8 mouse cellular contexts compared by ENCODE assay signal in genomic region chr17:35051156-35052086, GRCm38 (mm10). TPM values are rescaled to one million over a fixed set of nuclear protein-coding genes. Genes with fewer than 3 reads are reported as not detected.
DNase-seq lines count a peak whose midpoint lies in the region; ATAC-seq and TF ChIP-seq lines count a peak whose summit lies in the region.

No protein-coding gene starts in this region.

- peak overlapping the region; percentile 94 for H3K4me2 ChIP-seq in intestine, postnatal 0 days (replicated peaks; ENCODE audit: low read depth)
- H3K4me2 ChIP-seq in lung, embryonic 15.5 days = peak overlapping the region; percentile 94

- TF ChIP-seq CTCF in cortical plate, adult 2 months (IDR thresholded peaks at IDR 0.05; ENCODE audit: extremely low read depth, insufficient read depth, low read length) = no peak
- TF ChIP-seq CTCF in intestine, postnatal 0 days (IDR thresholded peaks at IDR 0.05; ENCODE audit: low read depth) = no peak

- peak; percentile 43; the same call in 1 of the 2 replicates for TF ChIP-seq POLR2A in cortical plate, adult 2 months (IDR thresholded peaks at IDR 0.05; ENCODE audit: extremely low read depth, insufficient read depth, low read length)

- H3K36me3 ChIP-seq in intestine, postnatal 0 days (ENCODE audit: control insufficient read depth, insufficient read depth) = peaks cover 40% of the 10 kb centered on the region
- peaks cover 40% of the 10 kb centered on the region for H3K36me3 ChIP-seq in lung, embryonic 15.5 days

- H3K4me1 ChIP-seq in cortical plate, adult 2 months (ENCODE audit: control insufficient read depth, insufficient read depth, low read length) = no peaks in the 10 kb centered on the region
- H3K4me1 ChIP-seq in intestine, postnatal 0 days (replicated peaks; ENCODE audit: control insufficient read depth, insufficient read depth, low read length) = peaks cover 11% of the 10 kb centered on the region
- H3K4me1 ChIP-seq in lung, embryonic 15.5 days = peaks cover 45% of the 10 kb centered on the region

- H3K27ac ChIP-seq in cortical plate, adult 2 months (ENCODE audit: insufficient read depth, low read length) = peak overlapping the region; percentile 60
- peak overlapping the region; percentile 89 for H3K27ac ChIP-seq in intestine, postnatal 0 days (ENCODE audit: low read depth, low read length)
- peak overlapping the region; percentile 99 for H3K27ac ChIP-seq in lung, embryonic 15.5 days

- no peaks in the 10 kb centered on the region for H3K9me3 ChIP-seq in intestine, postnatal 0 days (ENCODE audit: control insufficient read depth)
- no peaks in the 10 kb centered on the region for H3K9me3 ChIP-seq in lung, embryonic 15.5 days

- ATAC-seq in granulocyte monocyte progenitor cell, adult 5-6 weeks (replicated peaks; ENCODE audit: poor library complexity, severe bottlenecking) = peak; percentile 66
- ATAC-seq in intestine, postnatal 0 days = peak; percentile 41
- ATAC-seq in lung, embryonic 15.5 days (ENCODE audit: borderline replicate concordance, extremely low read depth, low FRiP score, low TSS enrichment) = peak; percentile 69
- ATAC-seq in neutrophil, adult 5-6 weeks (ENCODE audit: extremely low read depth, insufficient number of reproducible peaks, low FRiP score, poor library complexity, severe bottlenecking) = peak; percentile 81

- H3K9ac ChIP-seq in intestine, postnatal 0 days (ENCODE audit: low read depth, low read length) = peak overlapping the region; percentile 78
- H3K9ac ChIP-seq in lung, embryonic 15.5 days = peak overlapping the region; percentile 78

- H3K27me3 ChIP-seq in intestine, postnatal 0 days (replicated peaks; ENCODE audit: control insufficient read depth, insufficient read depth, low read length) = no peaks in the 10 kb centered on the region
- no peaks in the 10 kb centered on the region for H3K27me3 ChIP-seq in lung, embryonic 15.5 days

- DNase-seq in urinary bladder, postnatal 25 days (ENCODE audit: low spot score) = peak; percentile 53
- DNase-seq in urinary bladder, adult 2 months (ENCODE audit: low spot score) = no peak
- peak; percentile 85 for DNase-seq in yolk sac, embryonic 10.5 days (ENCODE audit: low spot score)

- under 1% methylated on average over 21 of the region's 21 CpGs for WGBS in intestine, postnatal 0 days
- WGBS in lung, embryonic 15.5 days = 2% methylated on average over 21 of the region's 21 CpGs

- peak overlapping the region; percentile 27 for H3K4me3 ChIP-seq in cortical plate, adult 2 months (ENCODE audit: insufficient read depth, low read length)
- peak overlapping the region; percentile 69 for H3K4me3 ChIP-seq in intestine, postnatal 0 days (ENCODE audit: low read depth, low read length)
- H3K4me3 ChIP-seq in lung, embryonic 15.5 days = peak overlapping the region; percentile 71

RNA-seq across cellular contexts. Expression of gene Clic1, which starts 1.7 kb away (rescaled TPM):
- polyA plus RNA-seq in urinary bladder, adult 2 months (2012; rRNA removed) = 149 and 191 TPM in 2 replicates
- polyA plus RNA-seq in cortical plate, adult 2 months (2012; rRNA removed) = 18.4 and 18.7 TPM in 2 replicates
- total RNA-seq in granulocyte monocyte progenitor cell, adult 5-6 weeks (2014; fragmentation: Nextera tagmentation) = 231 and 245 TPM in 2 replicates
- 268 and 347 TPM in 2 replicates for total RNA-seq in granulocyte monocyte progenitor cell, adult 5-6 weeks (2017)
- 290 and 312 TPM in 2 replicates for polyA plus RNA-seq in intestine, postnatal 0 days (2015; fragmentation: Nextera tagmentation; extraction: Ambion mirVana)
- polyA plus RNA-seq in lung, embryonic 15.5 days (2015; fragmentation: Nextera tagmentation; extraction: Ambion mirVana) = 283 and 300 TPM in 2 replicates
- 394 and 439 TPM in 2 replicates for total RNA-seq in neutrophil, adult 5-6 weeks (2017)

RNA-seq across cellular contexts. Expression of gene Msh5, which starts 4.9 kb away (rescaled TPM):
- polyA plus RNA-seq in urinary bladder, adult 2 months (2012; rRNA removed) = 1.2 and 1.4 TPM in 2 replicates
- 0.58 and 0.72 TPM in 2 replicates for polyA plus RNA-seq in cortical plate, adult 2 months (2012; rRNA removed)
- total RNA-seq in granulocyte monocyte progenitor cell, adult 5-6 weeks (2014; fragmentation: Nextera tagmentation) = 0.19 and 6.8 TPM in 2 replicates
- 0.62 and 3.6 TPM in 2 replicates for total RNA-seq in granulocyte monocyte progenitor cell, adult 5-6 weeks (2017)
- polyA plus RNA-seq in intestine, postnatal 0 days (2015; fragmentation: Nextera tagmentation; extraction: Ambion mirVana) = 1.4 and 3.0 TPM in 2 replicates
- 4.4 TPM in 2 replicates for polyA plus RNA-seq in lung, embryonic 15.5 days (2015; fragmentation: Nextera tagmentation; extraction: Ambion mirVana)
- 4.7 and 7.0 TPM in 2 replicates for total RNA-seq in neutrophil, adult 5-6 weeks (2017)

RNA-seq across cellular contexts. Expression of gene Ddah2, which starts 7.4 kb away (rescaled TPM):
- 60.5 and 68.6 TPM in 2 replicates for polyA plus RNA-seq in urinary bladder, adult 2 months (2012; rRNA removed)
- 25.1 and 26.8 TPM in 2 replicates for polyA plus RNA-seq in cortical plate, adult 2 months (2012; rRNA removed)
- 3.4 TPM in 1 of 2 replicates, not detected in the other for total RNA-seq in granulocyte monocyte progenitor cell, adult 5-6 weeks (2014; fragmentation: Nextera tagmentation)
- 0.57 and 3.7 TPM in 2 replicates for total RNA-seq in granulocyte monocyte progenitor cell, adult 5-6 weeks (2017)
- 62.0 and 68.3 TPM in 2 replicates for polyA plus RNA-seq in intestine, postnatal 0 days (2015; fragmentation: Nextera tagmentation; extraction: Ambion mirVana)
- polyA plus RNA-seq in lung, embryonic 15.5 days (2015; fragmentation: Nextera tagmentation; extraction: Ambion mirVana) = 330 and 333 TPM in 2 replicates
- total RNA-seq in neutrophil, adult 5-6 weeks (2017) = 4.5 and 8.1 TPM in 2 replicates

RNA-seq across cellular contexts. Expression of gene Ly6g6c, which starts 13.8 kb away (rescaled TPM):
- 0.26 and 0.37 TPM in 2 replicates for polyA plus RNA-seq in urinary bladder, adult 2 months (2012; rRNA removed)
- polyA plus RNA-seq in cortical plate, adult 2 months (2012; rRNA removed) = not detected in 2 replicates
- total RNA-seq in granulocyte monocyte progenitor cell, adult 5-6 weeks (2014; fragmentation: Nextera tagmentation) = not detected in 2 replicates
- total RNA-seq in granulocyte monocyte progenitor cell, adult 5-6 weeks (2017) = not detected in 2 replicates
- 0.12 TPM in 1 of 2 replicates, not detected in the other for polyA plus RNA-seq in intestine, postnatal 0 days (2015; fragmentation: Nextera tagmentation; extraction: Ambion mirVana)
- polyA plus RNA-seq in lung, embryonic 15.5 days (2015; fragmentation: Nextera tagmentation; extraction: Ambion mirVana) = 0.36 and 0.39 TPM in 2 replicates
- 0.49 TPM in 1 of 2 replicates, not detected in the other for total RNA-seq in neutrophil, adult 5-6 weeks (2017)

RNA-seq across cellular contexts. Expression of gene Mpig6b, which starts 14.6 kb away (rescaled TPM):
- 0.44 and 0.48 TPM in 2 replicates for polyA plus RNA-seq in urinary bladder, adult 2 months (2012; rRNA removed)
- polyA plus RNA-seq in cortical plate, adult 2 months (2012; rRNA removed) = not detected in 2 replicates
- not detected in 2 replicates for total RNA-seq in granulocyte monocyte progenitor cell, adult 5-6 weeks (2014; fragmentation: Nextera tagmentation)
- not detected in 2 replicates for total RNA-seq in granulocyte monocyte progenitor cell, adult 5-6 weeks (2017)
- 0.13 and 0.17 TPM in 2 replicates for polyA plus RNA-seq in intestine, postnatal 0 days (2015; fragmentation: Nextera tagmentation; extraction: Ambion mirVana)
- 0.67 and 0.93 TPM in 2 replicates for polyA plus RNA-seq in lung, embryonic 15.5 days (2015; fragmentation: Nextera tagmentation; extraction: Ambion mirVana)
- total RNA-seq in neutrophil, adult 5-6 weeks (2017) = 1.5 and 2.1 TPM in 2 replicates
